Mouse (Mus musculus) MEL (cell line): Measurements from ENCODE around the gene Serinc2. TPM values are rescaled to one million over a fixed set of nuclear protein-coding genes. Genes with fewer than 3 reads are reported as not detected.

Experiments
- DNase-seq: peaks from one replicate; pipeline ENCODE4 v3.0.0; 2011; ENCODE audit warnings: low read depth, low spot score
- H3K27ac ChIP-seq: 2 replicates; pipeline ENCODE4 v1.5.1; 2012; ENCODE audit warnings: low read depth, mild to moderate bottlenecking, control low read depth, low read length, moderate library complexity; ENCODE audit not compliant: control insufficient read depth
- H3K27me3 ChIP-seq, 2 experiments: fragments of 150-350 bp in 1 of 2; sonication (generic) in 1 of 2; 2 replicates each; pipeline ENCODE4 v1.6.1; 2012; ENCODE audit warnings: low read length in 2 of 2, mild to moderate bottlenecking in 2 of 2, improper control_type of control experiment in 1 of 2, moderate library complexity in 1 of 2; ENCODE audit not compliant: insufficient read depth in 2 of 2, control insufficient read depth in 1 of 2
- H3K36me3 ChIP-seq, 2 experiments: 2 replicates each; pipeline ENCODE4 v1.6.1; 2012 to 2014; ENCODE audit warnings: low read length in 2 of 2, improper control_type of control experiment in 1 of 2, inconsistent platforms in 1 of 2, mild to moderate bottlenecking in 1 of 2; ENCODE audit not compliant: insufficient read depth in 2 of 2, control insufficient read depth in 1 of 2
- H3K4me1 ChIP-seq, 2 experiments: fragments of 150-350 bp in 1 of 2; sonication (generic) in 1 of 2; 2 replicates each; pipeline ENCODE4 v1.6.1; 2012; ENCODE audit warnings: low read length in 2 of 2, improper control_type of control experiment in 1 of 2, mild to moderate bottlenecking in 1 of 2; ENCODE audit not compliant: insufficient read depth in 2 of 2, control insufficient read depth in 1 of 2
- H3K4me3 ChIP-seq, 2 experiments: fragments of 150-350 bp in 1 of 2; sonication (generic) in 1 of 2; 2 replicates each; pipeline ENCODE4 v1.5.1; 2012; ENCODE audit warnings: low read depth in 2 of 2, low read length in 2 of 2, mild to moderate bottlenecking in 2 of 2, moderate library complexity in 2 of 2, control low read depth in 1 of 2, improper control_type of control experiment in 1 of 2; ENCODE audit not compliant: control insufficient read depth in 1 of 2, insufficient read depth in 1 of 2
- H3K79me2 ChIP-seq: 2 replicates; pipeline ENCODE4 v1.6.1; 2012; ENCODE audit warnings: mild to moderate bottlenecking, low read length, moderate library complexity; ENCODE audit not compliant: control insufficient read depth, poor library complexity, insufficient read depth
- H3K9ac ChIP-seq: 2 replicates; pipeline ENCODE4 v1.6.1; 2012; ENCODE audit warnings: low read depth, mild to moderate bottlenecking, control low read depth, low read length, moderate library complexity; ENCODE audit not compliant: control insufficient read depth, poor library complexity, severe bottlenecking
- H3K9me3 ChIP-seq: fragments of 150-350 bp; sonication (generic); replicated peaks from 2 replicates; pipeline ENCODE4 v1.6.1; 2012; ENCODE audit warnings: mild to moderate bottlenecking, low read length, improper control_type of control experiment, moderate library complexity; ENCODE audit not compliant: insufficient read depth
- CHD1 ChIP-seq: IDR thresholded peaks from 2 replicates; pipeline ENCODE4 v1.6.1; 2012; ENCODE audit warnings: low read depth, mild to moderate bottlenecking, inconsistent platforms, low read length, improper control_type of control experiment
- CHD2 ChIP-seq: IDR thresholded peaks from 2 replicates; pipeline ENCODE4 v1.6.1; 2011; ENCODE audit warnings: low read length, improper control_type of control experiment
- CTCF ChIP-seq, 3 experiments: IDR thresholded peaks in 2 of 3; conservative IDR thresholded peaks in 1 of 3; 2 replicates each; pipeline ENCODE4 v1.5.1; 2011 to 2012; ENCODE audit warnings: low read length in 3 of 3, low read depth in 2 of 3, mild to moderate bottlenecking in 2 of 3, improper control_type of control experiment in 1 of 3, inconsistent platforms in 1 of 3, mixed read lengths in 1 of 3, moderate library complexity in 1 of 3; ENCODE audit not compliant: control insufficient read depth in 1 of 3, insufficient read depth in 1 of 3, poor library complexity in 1 of 3, severe bottlenecking in 1 of 3
- E2F4 ChIP-seq: IDR thresholded peaks from 2 replicates; pipeline ENCODE4 v1.6.1; 2011; ENCODE audit warnings: low read depth, low read length, improper control_type of control experiment, borderline replicate concordance
- ELF1 ChIP-seq: IDR thresholded peaks from 2 replicates; pipeline ENCODE4 v1.6.1; 2014; ENCODE audit warnings: low read depth, mild to moderate bottlenecking, inconsistent platforms, low read length, improper control_type of control experiment, moderate library complexity
- EP300 ChIP-seq, 2 experiments: IDR thresholded peaks; 2 replicates each; pipeline ENCODE4 v1.6.1; 2011; ENCODE audit warnings: improper control_type of control experiment in 2 of 2, low read length in 2 of 2, low read depth in 1 of 2, mild to moderate bottlenecking in 1 of 2
- ETS1 ChIP-seq: IDR thresholded peaks from 2 replicates; pipeline ENCODE4 v1.6.1; 2012; ENCODE audit warnings: low read depth, mild to moderate bottlenecking, inconsistent platforms, low read length, improper control_type of control experiment, moderate library complexity
- GABPA ChIP-seq: IDR thresholded peaks from 2 replicates; pipeline ENCODE4 v1.6.1; 2012; ENCODE audit warnings: low read depth, mild to moderate bottlenecking, inconsistent platforms, low read length, improper control_type of control experiment, moderate library complexity
- GATA1 ChIP-seq: IDR thresholded peaks from 2 replicates; pipeline ENCODE4 v1.6.1; 2011; ENCODE audit warnings: low read depth, low read length, improper control_type of control experiment
- HCFC1 ChIP-seq: IDR thresholded peaks from 2 replicates; pipeline ENCODE4 v1.6.1; 2012; ENCODE audit warnings: low read depth, mild to moderate bottlenecking, inconsistent platforms, low read length, improper control_type of control experiment, moderate library complexity
- JUND ChIP-seq: IDR thresholded peaks from 2 replicates; pipeline ENCODE4 v1.6.1; 2011; ENCODE audit warnings: low read depth, mild to moderate bottlenecking, improper control_type of control experiment, low read length
- KAT2A ChIP-seq: conservative IDR thresholded peaks from 2 replicates; pipeline ENCODE4 v1.6.1; 2012; ENCODE audit warnings: low read depth, low read length, improper control_type of control experiment, inconsistent platforms
- MAZ ChIP-seq: IDR thresholded peaks from 2 replicates; pipeline ENCODE4 v1.6.1; 2012; ENCODE audit warnings: low read depth, mild to moderate bottlenecking, inconsistent platforms, low read length, improper control_type of control experiment
- MEF2A ChIP-seq: IDR thresholded peaks from 2 replicates; pipeline ENCODE4 v1.6.1; 2014; ENCODE audit warnings: low read depth, mild to moderate bottlenecking, inconsistent platforms, low read length, improper control_type of control experiment; ENCODE audit not compliant: poor library complexity, insufficient replicate concordance, severe bottlenecking; ENCODE audit errors: extremely low read depth
- MXI1 ChIP-seq: IDR thresholded peaks from 2 replicates; pipeline ENCODE4 v1.6.1; 2011; ENCODE audit warnings: mild to moderate bottlenecking, low read depth, low read length, improper control_type of control experiment
- MYB ChIP-seq: IDR thresholded peaks from 2 replicates; pipeline ENCODE4 v1.6.1; 2011; ENCODE audit warnings: mild to moderate bottlenecking, low read depth, low read length, improper control_type of control experiment
- MYC ChIP-seq: IDR thresholded peaks from 2 replicates; pipeline ENCODE4 v1.6.1; 2011; ENCODE audit warnings: low read depth, mild to moderate bottlenecking, low read length, improper control_type of control experiment, moderate library complexity
- NRF1 ChIP-seq: IDR thresholded peaks from 2 replicates; pipeline ENCODE4 v1.6.1; 2014; ENCODE audit warnings: low read depth, mild to moderate bottlenecking, inconsistent platforms, low read length, improper control_type of control experiment, moderate library complexity; ENCODE audit not compliant: poor library complexity, insufficient read depth, severe bottlenecking
- POLR2A ChIP-seq, 2 experiments: IDR thresholded peaks; 2 replicates each; pipeline ENCODE4 v1.6.1; 2011 to 2012; ENCODE audit warnings: low read length in 2 of 2, mild to moderate bottlenecking in 2 of 2, control low read depth in 1 of 2, improper control_type of control experiment in 1 of 2, low read depth in 1 of 2, moderate library complexity in 1 of 2; ENCODE audit not compliant: control insufficient read depth in 1 of 2, insufficient read depth in 1 of 2, poor library complexity in 1 of 2
- POLR2AphosphoS2 ChIP-seq: IDR thresholded peaks from 2 replicates; pipeline ENCODE4 v1.6.1; 2011; ENCODE audit warnings: low read length, improper control_type of control experiment
- POLR2AphosphoS5 ChIP-seq: IDR thresholded peaks from 2 replicates; pipeline ENCODE4 v1.6.1; 2012; ENCODE audit warnings: low read depth, borderline replicate concordance, mild to moderate bottlenecking, inconsistent platforms, low read length, moderate library complexity, mixed read lengths
- RAD21 ChIP-seq: IDR thresholded peaks from 2 replicates; pipeline ENCODE4 v1.6.1; 2011; ENCODE audit warnings: mild to moderate bottlenecking, low read depth, low read length, improper control_type of control experiment
- RCOR1 ChIP-seq: IDR thresholded peaks from 2 replicates; pipeline ENCODE4 v1.6.1; 2012; ENCODE audit warnings: low read depth, mild to moderate bottlenecking, inconsistent platforms, low read length, improper control_type of control experiment
- SIN3A ChIP-seq: IDR thresholded peaks from 2 replicates; pipeline ENCODE4 v1.6.1; 2012; ENCODE audit warnings: low read length, improper control_type of control experiment, inconsistent platforms
- SMC3 ChIP-seq: IDR thresholded peaks from 2 replicates; pipeline ENCODE4 v1.6.1; 2011; ENCODE audit warnings: low read depth, low read length, improper control_type of control experiment
- TAL1 ChIP-seq: IDR thresholded peaks from 2 replicates; pipeline ENCODE4 v1.6.1; 2012; ENCODE audit warnings: mild to moderate bottlenecking, inconsistent platforms, low read length, moderate library complexity, mixed read lengths
- TCF12 ChIP-seq: IDR thresholded peaks from 2 replicates; pipeline ENCODE4 v1.6.1; 2014; ENCODE audit warnings: low read depth, mild to moderate bottlenecking, inconsistent platforms, low read length, improper control_type of control experiment, moderate library complexity
- UBTF ChIP-seq: IDR thresholded peaks from 2 replicates; pipeline ENCODE4 v1.6.1; 2012; ENCODE audit warnings: low read depth, mild to moderate bottlenecking, inconsistent platforms, low read length, improper control_type of control experiment, moderate library complexity, borderline replicate concordance; ENCODE audit not compliant: insufficient read depth
- USF1 ChIP-seq: IDR thresholded peaks from 2 replicates; pipeline ENCODE4 v1.6.1; 2014; ENCODE audit warnings: low read depth, mild to moderate bottlenecking, inconsistent platforms, low read length, improper control_type of control experiment, moderate library complexity
- ZC3H11A ChIP-seq: IDR thresholded peaks from 2 replicates; pipeline ENCODE4 v1.6.1; 2012; ENCODE audit warnings: low read depth, mild to moderate bottlenecking, inconsistent platforms, low read length, improper control_type of control experiment
- ZKSCAN1 ChIP-seq: IDR thresholded peaks from 2 replicates; pipeline ENCODE4 v1.6.1; 2012; ENCODE audit warnings: low read depth, mild to moderate bottlenecking, inconsistent platforms, low read length, improper control_type of control experiment, moderate library complexity
- ZMIZ1 ChIP-seq: IDR thresholded peaks from 2 replicates; pipeline ENCODE4 v1.6.1; 2012; ENCODE audit warnings: low read depth, mild to moderate bottlenecking, inconsistent platforms, low read length, improper control_type of control experiment, moderate library complexity
- ZNF384 ChIP-seq: IDR thresholded peaks from 2 replicates; pipeline ENCODE4 v1.6.1; 2012; ENCODE audit warnings: low read depth, mild to moderate bottlenecking, inconsistent platforms, low read length, improper control_type of control experiment
- polyA plus RNA-seq, 2 experiments: library from polyadenylated mRNA; stranded (reverse) in 1 of 2; unstranded in 1 of 2; fragments of >175 nt in 1 of 2; fragments of >200 nt in 1 of 2; gene quantifications; 2 replicates each; pipeline versions ENCODE4 v1.2.1 to v1.2.4; 2012; ENCODE audit warnings: low replicate concordance in 2 of 2, low read depth in 1 of 2; ENCODE audit not compliant: insufficient read length in 2 of 2, insufficient read depth in 1 of 2, missing spikeins in 1 of 2
- total RNA-seq: library from RNA; depleted of rRNA; stranded (reverse); fragments of 300-350 nt; gene quantifications from 2 replicates; pipeline ENCODE4 v1.2.3, GENCODE M21; 2012

The Serinc2 gene
- total and polyA plus RNA-seq, 3 experiments, result 0.21 TPM; not detected in 2

- TF ChIP-seq MAZ (no peak; the same call in 1 of the 2 replicates), TCF12 (peak; percentile 57; the same call in 1 of the 2 replicates)
Measured at GRCm38 (mm10) chr4:130297123-130297529, 18.1 kb upstream of the Serinc2 start (continued).

- Histone ChIP-seq H3K79me2 (no peaks in the 10 kb centered on the region), H3K4me1 (peaks cover 13 to 14% of the 10 kb centered on the region in 2 experiments), H3K9ac (peak overlapping the region; percentile 53), H3K27me3 (no peaks in the 10 kb centered on the region), H3K27ac (peak overlapping the region; percentile 84), H3K9me3 (no peaks in the 10 kb centered on the region), H3K4me3 (peak overlapping the region; percentile 38 to 54), H3K36me3 (peaks cover 0 to 5% of the 10 kb centered on the region in 2 experiments; a peak in 2 of 4 replicates)
- peak; percentile 82 for DNase-seq
- TF ChIP-seq ZMIZ1, result no peak
- no peak for TF ChIP-seq ZC3H11A
- TF ChIP-seq MAZ, result no peak
- peak; percentile 48; the same call in 1 of the 2 replicates for TF ChIP-seq SIN3A
- no peak for TF ChIP-seq ZKSCAN1
- TF ChIP-seq CHD2, result no peak
- TF ChIP-seq ELF1, result no peak
- TF ChIP-seq JUND, result no peak
- peak; percentile 29; the same call in 1 of the 2 replicates for TF ChIP-seq TAL1
- no peak for TF ChIP-seq ZNF384
- TF ChIP-seq E2F4, result no peak
- TF ChIP-seq EP300 (IDR thresholded peaks at IDR 0.05; ENCODE audit: low read depth in 1 of 2, low read length in 2 of 2), result peak; percentile 55 to 72; a peak in 2 of 4 replicates
- TF ChIP-seq GABPA, result no peak
- peak; percentile 72 for TF ChIP-seq USF1
- TF ChIP-seq MEF2A, result no peak
- TF ChIP-seq POLR2AphosphoS2, result no peak
- no peak for TF ChIP-seq CTCF (IDR thresholded peaks at IDR 0.05 in 2 of 3, conservative IDR thresholded peaks at IDR 0.05 in 1 of 3; ENCODE audit: control insufficient read depth in 1 of 3, insufficient read depth in 1 of 3, low read depth in 2 of 3, low read length in 3 of 3, poor library complexity in 1 of 3, severe bottlenecking in 1 of 3)
- peak; percentile 32; the same call in 1 of the 2 replicates for TF ChIP-seq MXI1
- no peak for TF ChIP-seq UBTF
- TF ChIP-seq MYC, result no peak
- peak; percentile 31; the same call in 1 of the 2 replicates for TF ChIP-seq RCOR1
- peak; percentile 37; the same call in 1 of the 2 replicates for TF ChIP-seq TCF12
- TF ChIP-seq MYB, result no peak
- TF ChIP-seq NRF1, result no peak
- no peak for TF ChIP-seq KAT2A
- no peak for TF ChIP-seq RAD21
- TF ChIP-seq SMC3, result no peak
- no peak for TF ChIP-seq POLR2AphosphoS5
- peak in 1 of 2 experiments; percentile 28; a peak in 1 of 4 replicates for TF ChIP-seq POLR2A (IDR thresholded peaks at IDR 0.05; ENCODE audit: control insufficient read depth in 1 of 2, insufficient read depth in 1 of 2, low read depth in 1 of 2, low read length in 2 of 2, poor library complexity in 1 of 2)
- peak; percentile 85 for TF ChIP-seq GATA1
- peak; percentile 80 for TF ChIP-seq ETS1
- TF ChIP-seq CHD1, result no peak; the same call in 1 of the 2 replicates
- 0 out of 2 replicates have a peak, but pooled peaks have one; percentile 7 for TF ChIP-seq HCFC1
Measured at GRCm38 (mm10) chr4:130296243-130296965, 17.4 kb upstream of the Serinc2 start.
